Mouse (Mus musculus) myocyte (in vitro differentiated cells): ENCODE results near the gene Capzb. TPM values are rescaled to one million over a fixed set of nuclear protein-coding genes. Genes with fewer than 3 reads are reported as not detected.

Experiments
- H3K27me3 ChIP-seq: one replicate; pipeline ENCODE4 v1.6.1; 2011; ENCODE audit not compliant: control insufficient read depth, insufficient read depth, insufficient read length
- H3K36me3 ChIP-seq: one replicate; pipeline ENCODE4 v1.6.1; 2011; ENCODE audit not compliant: control insufficient read depth, insufficient read depth
- H3K4me2 ChIP-seq: one replicate; pipeline ENCODE4 v1.6.1; 2011; ENCODE audit warnings: low read depth, control low read depth
- H3K4me3 ChIP-seq: one replicate; pipeline ENCODE4 v1.5.1; 2011; ENCODE audit warnings: mild to moderate bottlenecking, control low read depth, moderate library complexity
- H3K79me2 ChIP-seq: one replicate; pipeline ENCODE4 v1.6.1; 2011; ENCODE audit not compliant: control insufficient read depth, insufficient read depth
- H3ac ChIP-seq: one replicate; pipeline ENCODE4 v1.6.1; 2011; ENCODE audit not compliant: control insufficient read depth, insufficient read length
- CEBPB ChIP-seq: IDR thresholded peaks from 2 replicates; pipeline ENCODE4 v1.6.1; 2011; ENCODE audit warnings: mild to moderate bottlenecking, moderate library complexity; ENCODE audit not compliant: poor library complexity, insufficient read depth, severe bottlenecking
- E2F4 ChIP-seq: IDR thresholded peaks from one replicate; pipeline ENCODE4 v1.6.1; 2011; ENCODE audit warnings: mild to moderate bottlenecking, control low read depth, moderate library complexity; ENCODE audit not compliant: insufficient read depth
- MAX ChIP-seq: IDR thresholded peaks from one replicate; pipeline ENCODE4 v1.6.1; 2011; ENCODE audit warnings: low read depth, mild to moderate bottlenecking, control low read depth
- MYOD1 ChIP-seq, 3 experiments: IDR thresholded peaks; one replicate each; pipeline ENCODE4 v1.6.1; 2011; ENCODE audit warnings: control low read depth in 2 of 3, low read depth in 2 of 3, mild to moderate bottlenecking in 2 of 3, moderate library complexity in 1 of 3; ENCODE audit not compliant: insufficient read length in 2 of 3, control insufficient read depth in 1 of 3
- MYOG ChIP-seq, 3 experiments: IDR thresholded peaks; one replicate each; pipeline ENCODE4 v1.6.1; 2011; ENCODE audit warnings: control low read depth in 2 of 3, low read depth in 2 of 3, mild to moderate bottlenecking in 2 of 3; ENCODE audit not compliant: insufficient read length in 2 of 3, control insufficient read depth in 1 of 3, insufficient read depth in 1 of 3
- POLR2A ChIP-seq: IDR thresholded peaks from one replicate; pipeline ENCODE4 v1.6.1; 2011; ENCODE audit warnings: low read depth, mild to moderate bottlenecking, control low read depth, moderate library complexity; ENCODE audit not compliant: insufficient read length
- POLR2AphosphoS2 ChIP-seq: IDR thresholded peaks from one replicate; pipeline ENCODE4 v1.6.1; 2011; ENCODE audit warnings: low read depth, control low read depth; ENCODE audit not compliant: insufficient read length
- REST ChIP-seq: IDR thresholded peaks from one replicate; pipeline ENCODE4 v1.6.1; 2011; ENCODE audit warnings: mild to moderate bottlenecking, control low read depth, moderate library complexity; ENCODE audit not compliant: insufficient read depth, insufficient read length
- SRF ChIP-seq: IDR thresholded peaks from one replicate; pipeline ENCODE4 v1.6.1; 2011; ENCODE audit warnings: low read depth; ENCODE audit not compliant: control insufficient read depth, insufficient read length
- TCF12 ChIP-seq: IDR thresholded peaks from one replicate; pipeline ENCODE4 v1.6.1; 2011; ENCODE audit warnings: mild to moderate bottlenecking, control low read depth; ENCODE audit not compliant: poor library complexity, insufficient read depth, severe bottlenecking
- TCF3 ChIP-seq: IDR thresholded peaks from one replicate; pipeline ENCODE4 v1.6.1; 2011; ENCODE audit warnings: low read depth, control low read depth; ENCODE audit not compliant: insufficient read length
- USF1 ChIP-seq: IDR thresholded peaks from one replicate; pipeline ENCODE4 v1.6.1; 2011; ENCODE audit warnings: low read depth, mild to moderate bottlenecking, control low read depth, moderate library complexity
- polyA plus RNA-seq: library from polyadenylated mRNA; unstranded; fragments of >200 nt; fragmentation: generic; extraction: Trizol; gene quantifications from one replicate; pipeline ENCODE4 v1.2.1, GENCODE M21; 2012; ENCODE audit warnings: missing spikeins

Gene Capzb
- polyA plus RNA-seq, 1 experiment, result 247 TPM

DNA sequence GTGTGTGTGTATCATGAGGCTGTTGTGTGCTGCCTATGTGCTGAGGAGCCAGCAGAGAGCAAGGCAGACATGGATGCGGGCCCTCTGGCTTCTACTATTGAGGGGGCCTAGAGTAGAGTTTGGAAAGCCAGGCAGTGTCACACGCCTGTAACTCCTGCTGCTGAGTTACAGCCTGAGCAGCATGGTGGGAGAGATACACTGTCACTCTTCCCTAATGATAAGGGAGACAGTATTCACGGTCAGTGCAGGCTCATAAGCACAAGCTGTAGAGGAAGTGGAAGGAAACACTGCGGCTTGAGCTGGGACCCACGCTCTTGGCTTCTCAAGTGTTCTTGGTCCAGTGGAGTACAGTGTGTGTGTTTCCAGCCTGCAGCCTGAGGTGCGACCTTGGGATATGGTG lies 3.8 kb downstream of the Capzb start:
- H3K79me2 ChIP-seq, result peaks cover 85% of the 10 kb centered on the region
- H3K4me2 ChIP-seq, result no peak overlapping the region
- H3K36me3 ChIP-seq, result peaks cover 11% of the 10 kb centered on the region
- no peak overlapping the region for H3ac ChIP-seq
- no peaks in the 10 kb centered on the region for H3K27me3 ChIP-seq
- TF ChIP-seq REST (no peak), CEBPB (no peak), USF1 (no peak), SRF (no peak), E2F4 (no peak), MAX (no peak), TCF3 (no peak), POLR2A (no peak), TCF12 (no peak), MYOD1 (IDR thresholded peaks at IDR 0.05; ENCODE audit: control insufficient read depth in 1 of 3, insufficient read length in 2 of 3, low read depth in 2 of 3) (no peak), MYOG (IDR thresholded peaks at IDR 0.05; ENCODE audit: control insufficient read depth in 1 of 3, insufficient read depth in 1 of 3, insufficient read length in 2 of 3, low read depth in 2 of 3) (no peak), POLR2AphosphoS2 (no peak)
- no peak overlapping the region for H3K4me3 ChIP-seq

- no peak for TF ChIP-seq TCF3
- no peak for TF ChIP-seq TCF12
- TF ChIP-seq CEBPB, result no peak
- no peak for TF ChIP-seq MYOG (IDR thresholded peaks at IDR 0.05; ENCODE audit: control insufficient read depth in 1 of 3, insufficient read depth in 1 of 3, insufficient read length in 2 of 3, low read depth in 2 of 3)
- no peak for TF ChIP-seq MAX
- TF ChIP-seq REST, result no peak
- TF ChIP-seq POLR2AphosphoS2, result no peak
- no peak for TF ChIP-seq SRF
- H3K27me3 ChIP-seq, result no peaks in the 10 kb centered on the region
- H3K79me2 ChIP-seq, result peaks cover 90% of the 10 kb centered on the region
- H3K4me3 ChIP-seq, result no peak overlapping the region
- no peak overlapping the region for H3K4me2 ChIP-seq
- peaks cover 11% of the 10 kb centered on the region for H3K36me3 ChIP-seq
- H3ac ChIP-seq, result no peak overlapping the region
These were observed 4.2 kb downstream of the Capzb start for GRCm38 (mm10) chr4:139196949-139197348.

DNA sequence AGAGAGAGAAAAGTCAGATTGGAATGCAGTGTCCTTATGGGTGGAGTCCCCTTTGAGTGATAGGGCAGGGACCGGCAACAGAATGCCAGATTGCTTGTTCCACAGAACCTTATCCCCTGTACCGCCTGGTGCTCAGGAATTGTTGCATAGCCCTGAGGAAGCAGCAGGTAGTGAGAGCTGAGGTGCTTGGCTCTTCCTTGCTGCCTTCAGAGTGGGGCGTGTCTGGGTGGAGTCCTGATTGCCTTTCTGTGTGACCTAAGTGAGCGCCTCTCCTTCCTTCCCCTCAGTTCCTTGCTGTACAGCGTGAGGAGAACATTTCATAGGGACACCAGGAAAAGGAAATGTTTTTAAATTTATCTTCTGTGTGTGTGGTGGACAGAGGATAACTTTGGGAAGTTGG lies 4.8 kb downstream of the Capzb start:
- no peak overlapping the region for H3ac ChIP-seq
- H3K27me3 ChIP-seq, result no peaks in the 10 kb centered on the region
- peaks cover 11% of the 10 kb centered on the region for H3K36me3 ChIP-seq
- TF ChIP-seq MYOG (IDR thresholded peaks at IDR 0.05; ENCODE audit: control insufficient read depth in 1 of 3, insufficient read depth in 1 of 3, insufficient read length in 2 of 3, low read depth in 2 of 3), result no peak
- TF ChIP-seq CEBPB, result no peak
- TF ChIP-seq E2F4, result no peak
- H3K4me3 ChIP-seq, result no peak overlapping the region
- H3K79me2 ChIP-seq, result peaks cover 95% of the 10 kb centered on the region
- no peak overlapping the region for H3K4me2 ChIP-seq

DNA sequence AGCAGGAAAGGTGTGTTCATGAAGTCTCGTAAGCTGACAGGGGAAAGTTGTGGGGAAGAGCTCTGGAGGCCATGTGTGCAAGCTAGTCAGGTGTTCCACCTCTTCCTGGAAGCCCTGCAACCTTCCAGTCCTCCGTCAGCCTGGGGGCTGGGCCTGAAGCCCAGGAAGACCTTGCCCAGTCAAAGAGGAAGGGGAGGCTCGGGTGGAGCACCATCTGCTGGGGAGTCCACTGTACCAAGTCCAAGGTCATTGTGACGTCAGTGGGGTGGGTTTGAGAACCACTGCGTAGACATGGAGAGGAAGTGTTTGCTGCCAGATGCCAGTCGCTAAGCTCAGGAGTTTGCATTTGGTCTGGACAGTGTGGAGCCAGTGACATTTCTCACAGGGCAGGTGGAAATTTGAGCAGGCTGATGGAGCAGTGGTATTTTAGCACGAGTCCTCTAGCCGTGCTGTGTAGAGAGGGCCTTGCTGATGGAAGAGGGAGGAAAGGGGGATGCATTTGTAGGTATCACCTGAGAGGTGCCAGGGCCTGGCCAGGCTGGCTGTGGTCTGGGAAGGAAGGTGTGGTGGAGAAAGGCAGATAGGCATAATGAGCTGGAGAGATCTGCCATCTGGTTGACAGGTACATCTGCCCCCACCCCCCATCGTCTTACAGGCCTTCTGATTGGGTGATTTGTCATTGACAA lies 5.4 kb downstream of the Capzb start:
- Histone ChIP-seq H3K79me2 (peaks cover 100% of the 10 kb centered on the region), H3K27me3 (no peaks in the 10 kb centered on the region), H3K36me3 (peaks cover 11% of the 10 kb centered on the region), H3K4me3 (no peak overlapping the region), H3ac (no peak overlapping the region), H3K4me2 (no peak overlapping the region)
- no peak for TF ChIP-seq USF1
- no peak for TF ChIP-seq CEBPB
- TF ChIP-seq POLR2A, result no peak
- no peak for TF ChIP-seq POLR2AphosphoS2
- TF ChIP-seq TCF3, result no peak
- no peak for TF ChIP-seq E2F4
- no peak for TF ChIP-seq MAX
- TF ChIP-seq SRF, result no peak
- TF ChIP-seq REST, result no peak

DNA sequence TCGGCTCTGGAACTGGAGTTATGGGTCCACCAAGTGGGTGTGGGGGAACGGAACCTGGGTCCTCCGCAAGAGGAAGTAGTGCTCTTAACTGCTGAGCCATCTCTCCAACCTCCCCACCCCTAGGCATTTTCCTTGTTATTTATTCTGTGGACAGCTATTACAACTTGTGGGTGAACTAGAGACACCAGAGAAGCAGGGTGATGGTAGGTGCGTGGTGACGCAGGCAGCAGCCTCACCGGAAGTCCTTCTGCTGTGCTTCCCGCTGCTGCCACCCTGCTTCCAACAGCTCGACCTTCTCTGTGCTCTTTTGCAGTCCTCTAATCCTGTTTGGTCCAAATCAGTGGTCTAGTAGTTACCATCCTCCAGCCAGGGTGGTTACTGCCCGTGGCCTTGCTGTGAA lies 6.4 kb downstream of the Capzb start:
- peaks cover 11% of the 10 kb centered on the region for H3K36me3 ChIP-seq
- TF ChIP-seq TCF3 (no peak), MYOD1 (IDR thresholded peaks at IDR 0.05; ENCODE audit: control insufficient read depth in 1 of 3, insufficient read length in 2 of 3, low read depth in 2 of 3) (no peak), USF1 (no peak), MYOG (IDR thresholded peaks at IDR 0.05; ENCODE audit: control insufficient read depth in 1 of 3, insufficient read depth in 1 of 3, insufficient read length in 2 of 3, low read depth in 2 of 3) (no peak)
- no peak overlapping the region for H3ac ChIP-seq
- no peaks in the 10 kb centered on the region for H3K27me3 ChIP-seq
- H3K4me3 ChIP-seq, result no peak overlapping the region
- no peak overlapping the region for H3K4me2 ChIP-seq
- peaks cover 100% of the 10 kb centered on the region for H3K79me2 ChIP-seq
